Mouse (Mus musculus): ENCODE data around the gene Foxn2.
"Not testable (repeated sequence)": the region's sequence is repeated elsewhere in the genome, so short reads cannot be mapped to it uniquely, and the experiment has no call there.

Foxn2 gene

GRCm38 (mm10) chr17:88441432-88442174 lies 1.1 kb downstream of the Foxn2 start:
- DNase-seq (ENCODE audit: low read depth, low spot score): peak; percentile 86

- peak; percentile 35 for DNase-seq (ENCODE audit: low read depth, low spot score)
Observed at GRCm38 (mm10) chr17:88442661-88443060, 2.1 kb downstream of the Foxn2 start.

GRCm38 (mm10) chr17:88443186-88443585 lies 2.7 kb downstream of the Foxn2 start:
- peak; percentile 32 for DNase-seq (ENCODE audit: low read depth, low spot score)

GRCm38 (mm10) chr17:88458079-88458478 lies 17.6 kb downstream of the Foxn2 start:
- no peak for DNase-seq (ENCODE audit: low read depth, low spot score)

- no peak for DNase-seq (ENCODE audit: low read depth, low spot score)
Observed at GRCm38 (mm10) chr17:88459516-88459915, 19.0 kb downstream of the Foxn2 start.

- no peak for DNase-seq (ENCODE audit: low read depth, low spot score)
Observed at GRCm38 (mm10) chr17:88459916-88460901, 19.7 kb downstream of the Foxn2 start.

- DNase-seq (ENCODE audit: low read depth, low spot score): no peak
Observed at GRCm38 (mm10) chr17:88462658-88463057, 22.1 kb downstream of the Foxn2 start.

- no peak for DNase-seq (ENCODE audit: low read depth, low spot score)
Observed at GRCm38 (mm10) chr17:88466591-88466990, 26.1 kb downstream of the Foxn2 start.

GRCm38 (mm10) chr17:88467696-88468095 lies 27.2 kb downstream of the Foxn2 start:
- no peak for DNase-seq (ENCODE audit: low read depth, low spot score)

GRCm38 (mm10) chr17:88468655-88469398 lies 28.3 kb downstream of the Foxn2 start:
- DNase-seq (ENCODE audit: low read depth, low spot score): not testable (repeated sequence)

GRCm38 (mm10) chr17:88473766-88474165 lies 33.3 kb downstream of the Foxn2 start:
- DNase-seq (ENCODE audit: low read depth, low spot score): no peak

GRCm38 (mm10) chr17:88477165-88477564 lies 36.7 kb downstream of the Foxn2 start:
- no peak for DNase-seq (ENCODE audit: low read depth, low spot score)

GRCm38 (mm10) chr17:88477699-88478098 lies 37.2 kb downstream of the Foxn2 start:
- DNase-seq (ENCODE audit: low read depth, low spot score): no peak

- DNase-seq (ENCODE audit: low read depth, low spot score): peak; percentile 62
Observed at GRCm38 (mm10) chr17:88479040-88479439, 38.5 kb downstream of the Foxn2 start.

GRCm38 (mm10) chr17:88480369-88480768 lies 39.9 kb downstream of the Foxn2 start:
- peak; percentile 37 for DNase-seq (ENCODE audit: low read depth, low spot score)

GRCm38 (mm10) chr17:88481062-88481461 lies 40.6 kb downstream of the Foxn2 start:
- DNase-seq (ENCODE audit: low read depth, low spot score): no peak

GRCm38 (mm10) chr17:88481587-88481986 lies 41.1 kb downstream of the Foxn2 start:
- no peak for DNase-seq (ENCODE audit: low read depth, low spot score)

- peak; percentile 40 for DNase-seq (ENCODE audit: low read depth, low spot score)
Observed at GRCm38 (mm10) chr17:88484539-88484938, 44.0 kb downstream of the Foxn2 start.

- no peak for DNase-seq (ENCODE audit: low read depth, low spot score)
Observed at GRCm38 (mm10) chr17:88484951-88485350, 44.4 kb downstream of the Foxn2 start.

- DNase-seq (ENCODE audit: low read depth, low spot score): no peak
Observed at GRCm38 (mm10) chr17:88490546-88490945, 50.0 kb downstream of the Foxn2 start.

- DNase-seq (ENCODE audit: low read depth, low spot score): no peak
Observed at GRCm38 (mm10) chr17:88491366-88492106, 51.0 kb downstream of the Foxn2 start.

Data from CD4-positive helper T cell, adult 2 months (primary cell).